7 mouse cellular contexts compared by ENCODE assay signal in genomic region chr2:154603638-154604153, GRCm38 (mm10). TPM values are rescaled to one million over a fixed set of nuclear protein-coding genes. Genes with fewer than 3 reads are reported as not detected.
A peak's percentile ranks its signal among the peaks of the same experiment; 100 is the strongest.
DNase-seq lines count a peak whose midpoint lies in the region; ATAC-seq lines count a peak whose summit lies in the region.

Gene Pxmp4 (minus strand): TSS chr2:154603708.

- H3K9me3 ChIP-seq in embryonic facial prominence, embryonic 12.5 days, result no peaks in the 10 kb centered on the region
- no peaks in the 10 kb centered on the region for H3K9me3 ChIP-seq in limb, embryonic 11.5 days (ENCODE audit: control insufficient read depth, low read length)
- H3K9me3 ChIP-seq in midbrain, embryonic 14.5 days (ENCODE audit: control insufficient read depth, low read length), result no peaks in the 10 kb centered on the region

- DNase-seq in adrenal gland, postnatal 25 days, result peak; percentile 96
- DNase-seq in heart, adult 11 months, result peak; percentile 100
- peak; percentile 100 for DNase-seq in kidney, adult 18-20 months
- peak; percentile 98 for DNase-seq in limb, embryonic 11.5 days (ENCODE audit: low spot score)
- DNase-seq in midbrain, embryonic 14.5 days, result peak; percentile 97
- peak; percentile 96 to 99 for DNase-seq in spleen, adult 18-20 months

- 1% methylated on average over 13 of the region's 13 CpGs for WGBS in embryonic facial prominence, embryonic 12.5 days
- 1% methylated on average over 13 of the region's 13 CpGs for WGBS in limb, embryonic 11.5 days
- under 1% methylated on average over 13 of the region's 13 CpGs for WGBS in midbrain, embryonic 14.5 days

- H3K4me1 ChIP-seq in embryonic facial prominence, embryonic 12.5 days, result peaks cover 7% of the 10 kb centered on the region
- H3K4me1 ChIP-seq in limb, embryonic 11.5 days (ENCODE audit: control insufficient read depth, insufficient read depth, low read length), result peaks cover 6% of the 10 kb centered on the region; the same call in 1 of the 2 replicates
- H3K4me1 ChIP-seq in midbrain, embryonic 14.5 days (ENCODE audit: control insufficient read depth, insufficient read depth, low read length), result peaks cover 7% of the 10 kb centered on the region

- H3K4me3 ChIP-seq in embryonic facial prominence, embryonic 12.5 days, result peak within 1 kb of the TSS; percentile 80
- peak within 1 kb of the TSS; percentile 75 for H3K4me3 ChIP-seq in limb, embryonic 11.5 days (ENCODE audit: low read depth, low read length)
- peak within 1 kb of the TSS; percentile 68 for H3K4me3 ChIP-seq in midbrain, embryonic 14.5 days (replicated peaks; ENCODE audit: low read depth, low read length)

- H3K36me3 ChIP-seq in embryonic facial prominence, embryonic 12.5 days, result no peaks in the 10 kb centered on the region
- H3K36me3 ChIP-seq in limb, embryonic 11.5 days (ENCODE audit: control insufficient read depth, insufficient read depth, low read length), result no peaks in the 10 kb centered on the region
- no peaks in the 10 kb centered on the region for H3K36me3 ChIP-seq in midbrain, embryonic 14.5 days (ENCODE audit: control insufficient read depth, insufficient read depth, low read length)

- H3K27ac ChIP-seq in embryonic facial prominence, embryonic 12.5 days, result peak within 1 kb of the TSS; percentile 73; the same call in 1 of the 2 replicates
- H3K27ac ChIP-seq in limb, embryonic 11.5 days (replicated peaks; ENCODE audit: low read depth, low read length), result no peak within 1 kb of the TSS
- H3K27ac ChIP-seq in midbrain, embryonic 14.5 days (replicated peaks; ENCODE audit: low read depth, low read length), result peak within 1 kb of the TSS; percentile 60; the same call in 1 of the 2 replicates

- H3K27me3 ChIP-seq in embryonic facial prominence, embryonic 12.5 days, result 0 out of 2 replicates have a peak, but pooled peaks cover 4% of the 10 kb centered on the region
- H3K27me3 ChIP-seq in limb, embryonic 11.5 days (ENCODE audit: control insufficient read depth, insufficient read depth, low read length), result no peaks in the 10 kb centered on the region
- H3K27me3 ChIP-seq in midbrain, embryonic 14.5 days (ENCODE audit: control insufficient read depth, insufficient read depth, low read length), result no peaks in the 10 kb centered on the region

- peak within 1 kb of the TSS; percentile 73 for H3K4me2 ChIP-seq in embryonic facial prominence, embryonic 12.5 days (replicated peaks)
- peak within 1 kb of the TSS; percentile 74 for H3K4me2 ChIP-seq in limb, embryonic 11.5 days (ENCODE audit: low read depth, severe bottlenecking)
- peak within 1 kb of the TSS; percentile 65 for H3K4me2 ChIP-seq in midbrain, embryonic 14.5 days (ENCODE audit: low read length)

- ATAC-seq in embryonic facial prominence, embryonic 12.5 days (ENCODE audit: insufficient number of reproducible peaks, insufficient read depth, low FRiP score, low TSS enrichment), result peak; percentile 100
- peak; percentile 100 for ATAC-seq in limb, embryonic 11.5 days (ENCODE audit: insufficient number of reproducible peaks, low FRiP score, low TSS enrichment, low read depth)
- peak; percentile 100 for ATAC-seq in midbrain, embryonic 14.5 days (ENCODE audit: low FRiP score, low TSS enrichment)

- H3K9ac ChIP-seq in embryonic facial prominence, embryonic 12.5 days, result peak within 1 kb of the TSS; percentile 79
- peak within 1 kb of the TSS; percentile 74 for H3K9ac ChIP-seq in limb, embryonic 11.5 days (ENCODE audit: low read length)
- peak within 1 kb of the TSS; percentile 73 for H3K9ac ChIP-seq in midbrain, embryonic 14.5 days (replicated peaks; ENCODE audit: low read length)

RNA-seq across cellular contexts. Expression of gene Pxmp4, which starts in this region (rescaled TPM):
- 32.7 and 34.3 TPM in 2 replicates for total RNA-seq in adrenal gland, postnatal 25 days (2021)
- polyA plus RNA-seq in embryonic facial prominence, embryonic 12.5 days (2016; fragmentation: Nextera tagmentation; extraction: Ambion mirVana), result 16.9 and 18.5 TPM in 2 replicates
- 13.5 and 15.9 TPM in 2 replicates for polyA plus RNA-seq in limb, embryonic 11.5 days (2014; fragmentation: Nextera tagmentation; extraction: Ambion mirVana)
- polyA plus RNA-seq in midbrain, embryonic 14.5 days (2014; fragmentation: Nextera tagmentation; extraction: Ambion mirVana), result 14.2 and 15.0 TPM in 2 replicates
